Comparison of ENCODE assay signal across 11 mouse cellular contexts in genomic region chr2:48317821-48318220, GRCm38 (mm10).
DNase-seq lines count a peak whose midpoint lies in the region; ATAC-seq lines count a peak whose summit lies in the region.
"Had no signal": no experiment of that assay in that cellular context is flagged by ENCODE, and none has a peak within 500 bp of the region (broad histone marks: within the 10 kb centered on the region; RNA-seq: fewer than 3 reads in every experiment).

No protein-coding gene starts in this region.

- H3K36me3 ChIP-seq in forebrain, embryonic 13.5 days (ENCODE audit: poor library complexity, severe bottlenecking): no peaks in the 10 kb centered on the region
- H3K36me3 ChIP-seq in hindbrain, embryonic 16.5 days (ENCODE audit: control insufficient read depth, insufficient read depth, low read length): no peaks in the 10 kb centered on the region
- no peaks in the 10 kb centered on the region for H3K36me3 ChIP-seq in neural tube, embryonic 15.5 days

- peaks cover 14% of the 10 kb centered on the region for H3K4me1 ChIP-seq in forebrain, embryonic 13.5 days
- H3K4me1 ChIP-seq in hindbrain, embryonic 16.5 days (ENCODE audit: control insufficient read depth, insufficient read depth, low read depth, low read length): peaks cover 10% of the 10 kb centered on the region
- H3K4me1 ChIP-seq in neural tube, embryonic 15.5 days: peaks cover 15% of the 10 kb centered on the region

- H3K9me3 ChIP-seq in forebrain, embryonic 13.5 days (replicated peaks): no peaks in the 10 kb centered on the region
- no peaks in the 10 kb centered on the region for H3K9me3 ChIP-seq in hindbrain, embryonic 16.5 days (ENCODE audit: control insufficient read depth, low read length)
- H3K9me3 ChIP-seq in neural tube, embryonic 15.5 days (replicated peaks): no peaks in the 10 kb centered on the region

- no peak overlapping the region for H3K9ac ChIP-seq in forebrain, embryonic 13.5 days
- H3K9ac ChIP-seq in hindbrain, embryonic 16.5 days (ENCODE audit: low read depth, low read length): no peak overlapping the region
- no peak overlapping the region for H3K9ac ChIP-seq in neural tube, embryonic 15.5 days (replicated peaks)

- ATAC-seq in forebrain, embryonic 13.5 days: peak; percentile 54
- peak; percentile 80 for ATAC-seq in hindbrain, embryonic 16.5 days
- peak; percentile 58 for ATAC-seq in neural tube, embryonic 15.5 days (ENCODE audit: low FRiP score)
- ATAC-seq in erythroblast, adult 5-6 weeks (replicated peaks; ENCODE audit: low FRiP score, poor library complexity, severe bottlenecking): no peak

- no peak overlapping the region for H3K4me3 ChIP-seq in forebrain, embryonic 13.5 days
- H3K4me3 ChIP-seq in hindbrain, embryonic 16.5 days (ENCODE audit: low read length): no peak overlapping the region
- H3K4me3 ChIP-seq in neural tube, embryonic 15.5 days (replicated peaks): no peak overlapping the region

- H3K27ac ChIP-seq in forebrain, embryonic 13.5 days: no peak overlapping the region
- H3K27ac ChIP-seq in hindbrain, embryonic 16.5 days (ENCODE audit: low read depth, low read length): peak overlapping the region; percentile 29; the same call in 1 of the 2 replicates
- H3K27ac ChIP-seq in neural tube, embryonic 15.5 days (replicated peaks): 0 out of 2 replicates have a peak overlapping the region, but pooled peaks have one; percentile 43

- 45% methylated on average over 7 of the region's 7 CpGs for WGBS in forebrain, embryonic 13.5 days
- 27% methylated on average over 7 of the region's 7 CpGs for WGBS in hindbrain, embryonic 16.5 days
- 20% methylated on average over 7 of the region's 7 CpGs for WGBS in neural tube, embryonic 15.5 days

- no peak overlapping the region for H3K4me2 ChIP-seq in forebrain, embryonic 13.5 days
- peak overlapping the region; percentile 33 for H3K4me2 ChIP-seq in hindbrain, embryonic 16.5 days (ENCODE audit: low read length)
- H3K4me2 ChIP-seq in neural tube, embryonic 15.5 days: peak overlapping the region; percentile 19
- H3K4me2 ChIP-seq: liver, embryonic 11.5 days had no signal

- H3K27me3 ChIP-seq in forebrain, embryonic 13.5 days: no peaks in the 10 kb centered on the region
- H3K27me3 ChIP-seq in hindbrain, embryonic 16.5 days (replicated peaks; ENCODE audit: control insufficient read depth, insufficient read depth, low read length): no peaks in the 10 kb centered on the region
- no peaks in the 10 kb centered on the region for H3K27me3 ChIP-seq in neural tube, embryonic 15.5 days (replicated peaks)

- intact Hi-C loops in left cerebral cortex, postnatal 4 days (cut with DNase I): no loop called here
- intact Hi-C loops in left cerebral cortex, postnatal 25 days (cut with DNase I): no loop called here

- DNase-seq in left cerebral cortex, postnatal 4 days: peak; percentile 32
- DNase-seq in left cerebral cortex, postnatal 25 days (ENCODE audit: low spot score in 2 of 2): no peak
- no peak for DNase-seq in kidney, postnatal 10 days
- no peak for DNase-seq in frontal cortex, postnatal 10 days (ENCODE audit: low spot score in 2 of 2)
- DNase-seq: B cell, adult 2 months; kidney, postnatal 14 days had no signal
